Mouse (Mus musculus): Measurements from ENCODE around the gene Gps1. TPM values are rescaled to one million over a fixed set of nuclear protein-coding genes. Genes with fewer than 3 reads are reported as not detected.

The Gps1 gene
- polyA plus RNA-seq, 1 experiment, result 84.7 TPM

- TF ChIP-seq GATA1 (IDR thresholded peaks at IDR 0.05; ENCODE audit: low read length), result no peak
These were observed 28.0 kb downstream of the Gps1 start for GRCm38 (mm10) chr11:120812068-120812467.

- TF ChIP-seq GATA1 (IDR thresholded peaks at IDR 0.05; ENCODE audit: low read length), result no peak
These were observed 33.3 kb downstream of the Gps1 start for GRCm38 (mm10) chr11:120817358-120817757.

- TF ChIP-seq GATA1 (IDR thresholded peaks at IDR 0.05; ENCODE audit: low read length), result no peak
These were observed 34.2 kb downstream of the Gps1 start for GRCm38 (mm10) chr11:120818251-120818650.

GRCm38 (mm10) chr11:120819556-120819955 lies 35.5 kb downstream of the Gps1 start:
- no peak for TF ChIP-seq GATA1 (IDR thresholded peaks at IDR 0.05; ENCODE audit: low read length)

GRCm38 (mm10) chr11:120820546-120820945 lies 36.5 kb downstream of the Gps1 start:
- no peak for TF ChIP-seq GATA1 (IDR thresholded peaks at IDR 0.05; ENCODE audit: low read length)

- TF ChIP-seq GATA1 (IDR thresholded peaks at IDR 0.05; ENCODE audit: low read length), result no peak
These were observed 37.2 kb downstream of the Gps1 start for GRCm38 (mm10) chr11:120821076-120821922.

- TF ChIP-seq GATA1 (IDR thresholded peaks at IDR 0.05; ENCODE audit: low read length), result no peak
These were observed 38.2 kb downstream of the Gps1 start for GRCm38 (mm10) chr11:120822321-120822720.

GRCm38 (mm10) chr11:120822831-120823550 lies 38.9 kb downstream of the Gps1 start:
- TF ChIP-seq GATA1 (IDR thresholded peaks at IDR 0.05; ENCODE audit: low read length), result no peak

- no peak for TF ChIP-seq GATA1 (IDR thresholded peaks at IDR 0.05; ENCODE audit: low read length)
These were observed 39.5 kb downstream of the Gps1 start for GRCm38 (mm10) chr11:120823551-120823947.

GRCm38 (mm10) chr11:120823956-120824786 lies 40.1 kb downstream of the Gps1 start, which contains the start of gene Fasn:
TSS of gene Fasn (minus strand) at chr11:120824547.
- no peak for TF ChIP-seq GATA1 (IDR thresholded peaks at IDR 0.05; ENCODE audit: low read length)

GRCm38 (mm10) chr11:120824787-120825288 lies 40.8 kb downstream of the Gps1 start:
- TF ChIP-seq GATA1 (IDR thresholded peaks at IDR 0.05; ENCODE audit: low read length), result no peak

GRCm38 (mm10) chr11:120825289-120825863 lies 41.3 kb downstream of the Gps1 start:
- TF ChIP-seq GATA1 (IDR thresholded peaks at IDR 0.05; ENCODE audit: low read length), result no peak

- TF ChIP-seq GATA1 (IDR thresholded peaks at IDR 0.05; ENCODE audit: low read length), result no peak
These were observed 42.2 kb downstream of the Gps1 start for GRCm38 (mm10) chr11:120826016-120826953.

GRCm38 (mm10) chr11:120828416-120828815 lies 44.3 kb downstream of the Gps1 start:
- no peak for TF ChIP-seq GATA1 (IDR thresholded peaks at IDR 0.05; ENCODE audit: low read length)
